Mouse (Mus musculus): ENCODE results near the gene Rpl28.
"Not testable (repeated sequence)": the region's sequence is repeated elsewhere in the genome, so short reads cannot be mapped to it uniquely, and the experiment has no call there.

The Rpl28 gene

GRCm38 (mm10) chr7:4782759-4783158, 9.9 kb upstream of the Rpl28 start, which contains the start of the genes Il11 and Tmem190:
Gene Il11, minus strand, starts transcription at chr7:4782859.
Gene Tmem190, plus strand, starts transcription at chr7:4782937.
- CTCF ChIA-PET = no interaction called here

GRCm38 (mm10) chr7:4783667-4784268, 8.9 kb upstream of the Rpl28 start:
- CTCF ChIA-PET = no interaction called here

GRCm38 (mm10) chr7:4788499-4789435, 3.9 kb upstream of the Rpl28 start:
- CTCF ChIA-PET = interaction anchor here (0.8 kb wide), 1 partner anchor 204 kb away, joined by 3 read pairs; no protein-coding TSS in a partner anchor

- CTCF ChIA-PET = no interaction called here
Measured at GRCm38 (mm10) chr7:4789436-4789935, 3.2 kb upstream of the Rpl28 start, which contains the start of gene Tmem238. Gene Tmem238, minus strand, starts transcription at chr7:4789656.

GRCm38 (mm10) chr7:4793248-4793647, 574 bp downstream of the Rpl28 start:
- CTCF ChIA-PET = interaction anchor here (1.7 kb wide), 1 partner anchor 54 kb away, joined by 4 read pairs; no protein-coding TSS in a partner anchor

GRCm38 (mm10) chr7:4793674-4794073, 1.0 kb downstream of the Rpl28 start:
- CTCF ChIA-PET = interaction anchor here (1.7 kb wide), 1 partner anchor 55 kb away, joined by 4 read pairs; no protein-coding TSS in a partner anchor

GRCm38 (mm10) chr7:4794631-4795168, 2.0 kb downstream of the Rpl28 start:
- CTCF ChIA-PET = interaction anchor here (0.6 to 0.9 kb wide), 4 partner anchors 12 to 150 kb away, joined by 3 to 5 read pairs (median 4); no protein-coding TSS in a partner anchor

GRCm38 (mm10) chr7:4795767-4796433, 3.2 kb downstream of the Rpl28 start:
- CTCF ChIA-PET = interaction anchor here (0.6 to 0.7 kb wide), 2 partner anchors 39 to 61 kb away, joined by 3 to 9 read pairs; no protein-coding TSS in a partner anchor

- CTCF ChIA-PET = no interaction called here
Measured at GRCm38 (mm10) chr7:4802247-4802646, 9.6 kb downstream of the Rpl28 start.

- CTCF ChIA-PET = interaction anchor here (0.7 kb wide), 1 partner anchor 12 kb away, joined by 3 read pairs; no protein-coding TSS in a partner anchor
Measured at GRCm38 (mm10) chr7:4806716-4807115, 14.0 kb downstream of the Rpl28 start.

- CTCF ChIA-PET = not testable (repeated sequence)
Measured at GRCm38 (mm10) chr7:4811131-4811530, 18.5 kb downstream of the Rpl28 start.

GRCm38 (mm10) chr7:4811842-4812302, 19.2 kb downstream of the Rpl28 start:
- CTCF ChIA-PET = no interaction called here

- CTCF ChIA-PET = interaction anchor here (0.6 kb wide), 1 partner anchor 10 kb away, joined by 3 read pairs; no protein-coding TSS in a partner anchor
Measured at GRCm38 (mm10) chr7:4812303-4813104, 19.8 kb downstream of the Rpl28 start, which contains the start of gene Ube2s. Gene Ube2s, minus strand, starts transcription at chr7:4812590.

GRCm38 (mm10) chr7:4813105-4813791, 20.6 kb downstream of the Rpl28 start:
- CTCF ChIA-PET = interaction anchor here (0.6 kb wide), 1 partner anchor 10 kb away, joined by 3 read pairs; no protein-coding TSS in a partner anchor

- CTCF ChIA-PET = no interaction called here
Measured at GRCm38 (mm10) chr7:4816559-4816958, 23.9 kb downstream of the Rpl28 start.

GRCm38 (mm10) chr7:4820925-4821324, 28.3 kb downstream of the Rpl28 start:
- CTCF ChIA-PET = not testable (repeated sequence)

- CTCF ChIA-PET = no interaction called here
Measured at GRCm38 (mm10) chr7:4821690-4822089, 29.0 kb downstream of the Rpl28 start.

GRCm38 (mm10) chr7:4822162-4822907, 29.7 kb downstream of the Rpl28 start:
- CTCF ChIA-PET = no interaction called here

- CTCF ChIA-PET = no interaction called here
Measured at GRCm38 (mm10) chr7:4825365-4825764, 32.7 kb downstream of the Rpl28 start.
